Mouse (Mus musculus): ENCODE measurements around the gene Dars2. TPM values are rescaled to one million over a fixed set of nuclear protein-coding genes. Genes with fewer than 3 reads are reported as not detected.
A peak's percentile ranks its signal among the peaks of the same experiment; 100 is the strongest.
"Not testable (repeated sequence)": the region's sequence is repeated elsewhere in the genome, so short reads cannot be mapped to it uniquely, and the experiment has no call there.

Gene Dars2
- total RNA-seq, 2 experiments from 2014 or later = 26.3 to 26.5 TPM

DNA sequence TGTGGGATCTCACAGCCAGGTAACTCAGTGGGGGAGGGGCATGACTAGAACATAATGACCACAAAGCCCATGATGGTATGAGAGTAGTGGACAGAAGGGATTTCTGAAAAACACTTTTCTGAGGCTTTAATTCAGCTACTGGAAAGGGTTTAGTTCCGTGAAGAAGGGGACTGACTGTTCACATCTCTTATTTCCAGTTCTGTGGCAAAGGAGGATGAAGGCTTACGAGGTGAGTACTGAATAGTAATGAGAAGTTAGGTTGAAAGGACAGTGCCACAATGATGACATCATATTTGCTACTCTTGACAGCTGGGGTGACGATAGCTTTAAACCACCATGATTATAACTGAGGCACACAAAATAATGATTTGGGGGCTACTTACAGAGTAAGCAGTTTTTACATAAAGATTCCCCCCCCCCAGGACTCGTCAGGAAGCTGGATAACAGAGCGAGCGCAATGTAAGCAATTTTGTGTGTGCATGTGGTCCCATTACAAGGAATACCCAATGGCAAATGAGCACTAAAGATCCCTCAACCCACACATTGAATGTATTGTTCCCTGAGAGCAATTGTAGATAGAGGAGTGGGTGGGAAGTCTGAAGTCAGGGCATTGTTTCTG, 34.6 kb downstream of the Dars2 start:
- peak in 1 of 2 experiments; percentile 39 for DNase-seq (ENCODE audit: low spot score in 2 of 2)

DNA sequence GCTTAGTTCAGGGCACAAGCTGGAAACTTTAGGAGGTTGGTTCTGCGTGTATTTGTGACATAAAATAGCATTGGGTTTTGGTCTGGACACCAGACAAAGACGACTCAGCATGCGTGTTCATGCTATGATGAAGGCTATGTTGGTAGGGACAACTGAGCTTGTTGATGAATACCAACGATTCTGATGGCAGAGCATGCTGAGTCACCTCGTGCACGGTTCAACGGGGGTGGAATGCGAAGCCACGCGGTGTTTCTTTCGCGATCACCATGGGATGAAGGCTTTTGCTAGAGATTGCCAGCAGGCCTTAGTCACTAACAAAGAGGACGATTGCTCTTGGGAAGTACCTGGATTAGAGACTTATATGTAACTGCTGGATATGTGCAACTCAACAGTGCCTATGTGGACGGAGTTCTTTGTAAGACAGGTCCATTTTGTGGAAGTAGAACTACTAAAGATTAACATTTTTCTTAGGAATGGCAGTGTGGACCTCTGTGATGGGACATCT, 35.1 kb downstream of the Dars2 start:
- no peak for DNase-seq (ENCODE audit: low spot score in 2 of 2)

DNA sequence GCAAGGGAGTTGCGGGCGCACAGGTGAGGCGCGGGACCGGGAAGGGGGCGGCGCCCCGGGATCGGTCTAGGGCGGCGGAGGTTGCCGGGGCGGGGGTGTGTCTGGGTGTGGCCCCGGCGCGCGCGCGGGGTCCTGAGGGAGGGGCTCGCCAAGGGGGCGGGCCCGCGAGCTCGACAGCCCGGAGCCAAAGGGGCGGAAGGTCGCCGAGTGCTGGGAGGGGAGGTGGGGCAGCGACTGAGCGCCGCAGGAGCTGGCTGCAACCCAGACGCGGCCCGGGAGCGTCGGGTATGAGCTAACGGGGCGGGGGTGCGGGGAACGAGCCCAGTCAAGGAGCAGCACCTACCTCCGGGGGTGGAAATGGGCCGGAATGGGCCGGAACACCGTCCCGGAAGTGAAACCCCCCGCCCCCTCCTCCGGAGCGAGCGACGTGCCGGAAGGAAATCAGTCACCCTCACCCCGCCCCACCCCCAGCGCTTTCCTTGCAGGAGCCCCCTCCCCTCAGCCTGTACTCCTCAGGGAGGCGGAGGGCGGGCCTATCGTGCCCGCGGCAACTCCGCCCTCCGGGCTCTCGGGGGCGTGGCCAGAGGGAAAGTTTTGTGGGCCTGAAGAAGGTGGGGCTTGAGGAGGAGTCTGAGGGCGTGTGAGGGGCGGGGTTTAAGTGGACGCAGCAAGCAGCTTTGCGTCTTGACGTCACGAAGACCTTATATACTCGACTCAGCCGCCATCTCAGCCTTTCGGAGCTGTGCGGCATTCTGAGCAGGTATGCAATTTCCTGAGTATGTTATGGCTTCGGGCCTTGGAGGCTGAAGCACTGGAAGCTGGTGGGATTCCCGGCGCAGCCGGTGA, 35.8 kb downstream of the Dars2 start, which contains the start of gene Zbtb37:
Gene Zbtb37, minus strand, starts transcription at position 415 of the 846 bp plus-strand sequence.
- peak; percentile 97 to 98 for DNase-seq (ENCODE audit: low spot score in 2 of 2)

DNA sequence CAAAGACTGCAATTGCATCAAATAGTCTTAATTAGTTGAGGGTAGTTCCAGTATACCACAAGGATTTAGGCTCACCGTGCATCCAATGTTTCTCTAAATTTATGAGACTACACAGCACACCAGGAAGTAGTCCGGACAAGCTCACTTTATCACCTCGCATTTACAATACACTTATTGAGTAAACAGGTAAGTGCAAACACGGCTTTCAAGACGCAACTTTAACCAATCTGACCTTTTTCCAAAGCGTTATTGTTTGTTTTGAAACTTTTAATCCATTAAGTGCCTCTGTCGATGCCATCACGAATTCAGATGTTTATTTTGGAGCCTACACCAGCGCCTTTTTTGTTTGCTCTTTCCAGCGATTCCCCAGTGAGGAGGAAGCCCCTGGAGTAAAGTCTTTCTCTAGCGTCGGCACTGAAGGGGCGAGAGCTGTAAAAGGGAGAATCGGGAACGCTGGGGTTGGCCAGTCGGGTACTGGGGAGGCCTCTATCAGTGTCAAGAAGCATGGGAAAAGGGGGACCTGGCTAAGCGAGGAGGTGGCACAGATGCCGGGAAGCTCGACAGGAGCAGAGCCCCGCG, 36.5 kb downstream of the Dars2 start:
- no peak for DNase-seq (ENCODE audit: low spot score in 2 of 2)

DNA sequence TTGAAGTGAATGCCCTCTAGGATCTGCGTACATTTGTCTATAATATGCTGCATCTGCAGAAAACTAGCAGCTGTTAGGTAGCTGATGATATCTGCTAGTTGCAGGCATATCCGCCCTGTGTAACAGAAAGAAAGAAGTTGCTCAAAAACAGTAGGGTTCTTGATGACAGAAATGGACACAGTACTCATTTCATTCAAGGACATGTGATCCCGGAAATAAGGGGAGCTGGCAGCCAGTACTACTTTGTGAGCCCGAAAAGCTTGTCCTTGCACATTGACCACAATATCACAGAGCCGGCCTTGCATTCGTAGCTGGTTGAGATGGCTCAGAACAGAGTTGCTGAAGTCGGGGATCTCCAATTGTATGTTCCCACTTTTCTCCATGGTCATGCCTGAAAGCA, 38.1 kb downstream of the Dars2 start:
- DNase-seq (ENCODE audit: low spot score in 2 of 2) = no peak

DNA sequence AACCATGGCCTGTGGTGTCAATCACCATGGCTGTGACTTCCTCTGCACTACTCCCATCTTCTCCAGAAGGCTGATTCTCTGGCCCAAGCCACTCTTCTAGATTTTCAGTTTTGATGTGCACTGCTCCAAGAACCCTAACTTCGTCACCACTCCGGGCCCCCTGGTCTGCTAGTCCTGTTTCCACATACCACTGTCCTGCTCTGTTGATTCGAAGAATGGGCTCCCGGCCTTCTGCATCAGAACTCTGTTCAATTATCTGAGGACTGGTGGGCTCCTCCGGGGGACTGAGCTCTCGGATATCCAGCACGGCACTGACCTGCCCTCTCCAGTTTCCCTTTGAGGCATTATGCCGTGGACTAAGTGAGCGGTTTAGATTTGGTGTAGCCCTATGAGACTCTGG, 38.6 kb downstream of the Dars2 start:
- no peak for DNase-seq (ENCODE audit: low spot score in 2 of 2)

DNA sequence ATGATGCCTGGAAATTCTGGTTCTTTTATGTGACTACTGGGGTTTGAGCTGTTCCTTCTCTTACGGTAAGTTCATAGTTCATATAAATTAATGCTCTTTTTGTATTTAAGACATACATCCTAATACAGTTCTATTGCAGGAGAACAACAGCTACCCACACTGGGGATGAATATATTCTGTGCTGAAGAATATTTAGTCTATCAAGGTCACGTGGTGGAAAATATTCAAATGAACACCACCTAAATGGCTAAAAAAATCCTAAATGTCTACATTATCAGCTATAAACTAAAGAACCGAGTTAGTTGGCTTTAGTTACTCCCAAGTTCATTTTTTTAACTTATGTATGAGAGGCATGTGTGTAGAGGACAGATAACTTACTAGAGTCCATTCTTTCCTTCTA, 40.4 kb downstream of the Dars2 start:
- no peak for DNase-seq (ENCODE audit: low spot score in 2 of 2)

DNA sequence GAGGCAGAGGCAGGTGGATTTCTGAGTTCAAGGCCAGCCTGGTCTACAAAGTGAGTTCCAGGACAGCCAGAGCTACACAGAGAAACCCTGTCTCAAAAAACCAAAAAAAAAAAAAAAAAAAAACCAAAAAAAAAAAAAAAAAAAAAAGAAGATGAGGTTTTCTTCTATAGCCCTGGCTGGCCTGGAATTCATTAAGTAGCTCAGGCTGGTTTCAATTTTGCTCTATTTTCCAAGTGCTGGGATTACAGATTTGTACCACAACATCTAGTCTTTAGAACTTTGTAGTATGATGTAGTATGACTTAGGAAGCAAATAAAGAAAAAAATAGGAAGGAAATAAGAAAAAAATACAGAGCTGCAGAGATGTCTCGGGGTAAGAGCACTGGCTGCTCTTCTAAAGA, 42.0 kb downstream of the Dars2 start:
- DNase-seq (ENCODE audit: low spot score in 2 of 2) = not testable (repeated sequence)

DNA sequence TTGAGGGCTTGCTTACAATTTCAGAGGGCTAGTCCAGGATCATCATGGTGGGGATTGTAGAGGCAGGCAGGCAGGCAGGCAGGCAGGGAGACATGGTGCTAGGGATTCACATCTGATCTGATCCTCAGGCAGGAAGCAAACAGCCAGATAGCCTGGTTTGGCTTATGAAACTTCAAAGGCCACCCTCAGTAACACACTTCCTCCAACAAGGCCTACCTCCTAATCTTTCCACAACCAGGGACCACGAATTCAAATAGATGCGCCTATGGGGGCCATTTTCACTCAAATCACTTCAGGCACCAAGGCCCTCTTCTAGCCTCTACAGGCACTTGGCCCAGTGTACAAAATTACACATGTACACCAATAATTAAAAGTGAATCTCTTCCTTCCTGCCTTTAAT, 43.3 kb downstream of the Dars2 start:
- no peak for DNase-seq (ENCODE audit: low spot score in 2 of 2)

DNA sequence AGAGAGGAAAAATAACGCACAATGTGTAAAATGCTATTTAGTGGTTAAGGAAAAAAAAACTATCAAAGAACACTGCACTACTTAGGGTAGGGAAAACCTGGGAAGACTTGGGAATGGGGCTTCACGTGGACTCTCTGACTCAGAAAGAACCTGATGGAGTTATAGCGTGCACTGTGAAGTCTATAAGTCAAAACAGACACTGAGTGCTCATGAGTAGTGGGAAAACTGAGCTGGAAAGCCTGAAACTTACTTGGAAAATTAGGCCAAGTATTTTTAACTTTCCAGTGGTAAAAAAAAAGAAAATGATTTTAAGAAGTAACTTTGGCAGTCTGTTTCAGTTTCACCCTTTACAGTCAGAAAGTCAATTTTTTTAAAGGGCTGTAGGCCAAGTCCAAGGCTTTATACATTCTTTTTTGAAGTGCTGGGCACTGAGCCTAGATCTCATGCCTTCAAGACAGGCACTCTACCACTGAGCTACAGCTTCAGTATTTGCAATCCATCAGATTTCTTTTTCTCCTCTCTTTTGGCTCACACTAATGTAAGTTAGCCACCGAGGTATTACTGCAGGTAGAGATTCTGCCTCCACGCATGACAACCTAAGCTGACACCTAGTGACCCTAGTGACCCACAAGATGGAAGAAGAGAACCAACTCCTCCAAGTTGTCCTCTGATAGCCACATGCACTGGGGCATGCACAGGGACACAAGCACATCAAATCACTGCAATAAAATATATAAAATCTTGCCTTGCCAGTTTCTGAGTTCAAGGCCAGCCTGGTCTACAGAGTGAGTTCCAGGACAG, 44.8 kb downstream of the Dars2 start:
- DNase-seq (ENCODE audit: low spot score in 2 of 2) = no peak

DNA sequence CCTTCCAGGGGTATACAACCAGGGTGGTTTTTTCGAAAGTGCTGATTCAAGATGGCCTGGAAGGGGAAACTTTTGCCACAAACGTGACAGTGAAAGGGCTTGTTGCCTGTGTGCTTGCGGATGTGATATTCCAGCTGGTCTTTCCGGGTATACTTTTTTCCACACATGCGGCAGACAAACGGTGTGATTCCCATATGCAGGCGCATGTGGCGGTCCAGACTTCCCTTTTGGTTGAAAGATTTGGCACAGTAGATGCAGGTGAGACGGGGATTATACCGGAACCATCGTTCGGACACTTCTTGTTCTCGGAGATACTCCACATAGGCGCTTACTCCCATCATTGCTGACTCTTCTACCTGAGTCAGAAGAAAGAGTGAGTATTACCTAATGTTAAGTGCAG, 50.4 kb downstream of the Dars2 start:
- DNase-seq (ENCODE audit: low spot score in 2 of 2) = no peak

DNA sequence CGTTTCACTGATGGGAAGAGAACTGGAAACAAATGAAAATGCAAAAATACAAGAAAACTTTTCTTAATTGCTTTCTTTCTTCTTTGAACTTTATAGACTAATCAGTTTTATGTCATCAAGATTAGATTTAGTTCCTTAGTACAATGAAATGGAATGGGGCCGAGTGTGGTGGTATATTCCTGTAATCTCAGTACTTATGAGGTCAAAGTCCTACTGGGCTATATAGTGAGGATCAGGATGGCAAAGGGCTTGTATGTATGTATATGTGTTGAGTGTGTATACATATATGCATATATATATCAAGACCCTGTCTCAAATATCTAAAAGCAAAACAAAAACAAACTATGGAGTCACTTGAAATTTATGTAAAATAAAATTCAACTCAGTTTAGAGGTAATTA, 54.1 kb downstream of the Dars2 start:
- DNase-seq (ENCODE audit: low spot score in 2 of 2) = no peak

DNA sequence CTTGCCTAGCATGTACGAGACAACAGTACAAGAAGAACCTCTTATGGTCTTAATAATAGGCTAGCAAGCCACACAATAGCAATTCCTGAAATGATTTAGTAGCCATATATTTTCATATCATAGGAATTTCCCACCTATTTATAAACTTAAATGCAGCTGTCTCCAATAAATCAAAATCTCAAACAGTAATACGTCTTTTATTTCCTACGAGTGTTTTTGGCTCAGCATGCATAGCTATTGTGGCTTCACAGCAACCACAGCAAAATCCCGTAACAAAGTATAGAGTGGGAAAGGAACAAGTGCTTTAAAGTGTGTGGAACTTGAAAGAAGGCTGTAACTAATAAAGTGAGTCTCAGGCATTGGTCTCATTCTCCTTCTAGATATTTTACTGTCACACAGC, 60.0 kb downstream of the Dars2 start:
- DNase-seq (ENCODE audit: low spot score in 2 of 2) = no peak

DNA sequence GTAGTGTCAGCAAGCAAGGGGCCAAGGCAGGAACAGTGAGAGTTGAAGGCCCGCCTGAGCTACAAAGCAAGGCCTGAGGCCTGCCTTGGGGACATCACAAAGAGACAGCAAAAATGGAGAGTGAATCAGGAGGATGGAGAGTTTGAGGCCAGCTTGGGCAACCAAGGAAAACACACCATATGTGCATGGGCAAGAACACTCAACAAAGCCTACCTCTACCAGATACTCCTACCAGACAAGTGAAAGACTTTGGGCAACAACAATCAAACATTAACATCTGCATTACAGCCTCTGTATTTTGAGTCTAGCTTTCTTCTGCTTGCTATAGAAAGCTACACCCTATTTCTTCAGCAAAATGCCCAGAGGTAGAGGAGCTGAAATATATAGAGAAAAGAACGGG, 62.4 kb downstream of the Dars2 start:
- no peak for DNase-seq (ENCODE audit: low spot score in 2 of 2)

DNA sequence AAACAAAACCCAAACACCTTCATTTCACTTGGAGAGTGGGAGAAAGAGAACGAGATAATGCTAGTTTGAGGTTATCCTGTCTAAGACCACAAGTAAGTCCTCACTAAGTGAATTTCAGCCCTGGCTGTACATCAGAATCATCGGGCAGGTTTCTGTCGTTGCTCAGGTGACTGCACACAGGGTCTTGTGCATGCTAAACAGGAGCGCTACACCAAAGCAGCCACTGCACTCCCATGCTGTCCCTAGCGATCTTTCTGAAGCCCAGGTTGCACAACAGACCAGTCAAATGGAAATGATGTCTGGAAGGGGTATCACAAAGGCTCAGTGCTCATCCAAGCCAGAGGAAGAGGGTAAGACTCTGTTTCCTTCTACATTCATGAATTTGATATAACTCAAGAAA, 64.0 kb downstream of the Dars2 start:
- DNase-seq (ENCODE audit: low spot score in 2 of 2) = no peak

DNA sequence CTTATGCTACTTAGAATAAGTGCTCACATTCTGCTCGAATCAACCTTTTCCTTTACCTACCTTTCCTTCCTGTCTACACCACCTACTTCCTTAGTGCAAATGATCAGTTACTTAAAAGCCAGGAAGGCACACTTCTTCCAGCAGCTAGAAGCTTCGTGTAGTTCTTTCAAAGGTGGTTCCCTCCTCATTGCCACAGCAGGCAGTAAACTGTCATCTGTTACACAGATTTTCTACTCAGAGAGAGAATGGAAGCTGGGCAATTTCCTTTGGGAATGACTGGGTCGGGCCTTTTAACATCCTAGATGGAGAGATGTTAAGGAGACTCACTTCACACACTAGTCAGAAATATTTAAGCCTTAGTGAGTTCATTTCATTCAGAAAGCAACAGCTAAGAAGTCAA, 64.9 kb downstream of the Dars2 start:
- DNase-seq (ENCODE audit: low spot score in 2 of 2) = no peak

DNA sequence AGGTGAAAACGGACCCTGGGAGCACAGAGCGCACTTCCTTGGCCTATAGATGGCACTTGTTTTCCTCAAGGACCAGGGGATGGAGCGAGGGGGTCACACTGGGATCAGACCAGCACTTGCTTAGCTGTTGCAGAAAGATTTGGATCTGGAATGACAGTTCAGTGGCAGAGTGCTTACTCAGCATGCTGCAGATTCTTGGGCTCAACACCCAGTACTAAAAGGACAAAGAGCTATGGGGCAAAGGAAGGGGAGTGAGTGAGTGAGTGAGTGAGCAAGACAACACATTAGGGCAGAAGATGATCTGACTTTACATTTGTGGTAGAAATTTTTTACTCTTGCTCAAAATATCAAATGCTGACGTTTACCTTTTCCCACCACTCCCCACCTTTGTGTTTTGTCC, 65.5 kb downstream of the Dars2 start:
- DNase-seq (ENCODE audit: low spot score in 2 of 2) = no peak

DNA sequence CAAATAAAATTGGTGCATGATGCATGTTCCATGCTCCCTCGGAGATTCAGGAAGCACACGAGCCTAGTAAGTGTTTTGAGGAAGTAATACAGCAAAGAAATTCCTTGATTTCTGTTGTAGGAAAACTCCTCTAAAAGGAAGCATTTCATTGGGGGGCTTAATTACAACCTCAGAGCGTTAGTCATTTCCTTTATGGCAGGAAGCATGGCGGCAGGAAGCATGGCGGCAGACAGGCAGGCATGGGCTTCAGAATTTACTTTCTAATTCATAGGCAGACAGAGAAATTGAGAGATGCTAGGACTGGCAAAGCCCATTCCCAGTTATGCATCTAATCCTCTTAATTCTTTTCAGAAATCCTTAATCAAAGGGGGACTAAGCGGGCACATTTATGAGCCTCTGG, 76.6 kb downstream of the Dars2 start:
- no peak for DNase-seq (ENCODE audit: low spot score in 2 of 2)
